Mouse (Mus musculus) midbrain, postnatal 0 days (tissue): Measurements from ENCODE around the gene Lrmda. TPM values are rescaled to one million over a fixed set of nuclear protein-coding genes. Genes with fewer than 3 reads are reported as not detected.

Source experiments
- ATAC-seq: fragments of 200-750 bp; cut with Nextera tagmentation; 2 replicates; pipeline ENCODE4 v1.8.0; 2017; ENCODE audit warnings: moderate number of reproducible peaks, mild to moderate bottlenecking, moderate TSS enrichment, moderate library complexity; ENCODE audit not compliant: low FRiP score
- DNase-seq: peaks from one replicate; pipeline ENCODE4 v3.0.0-alpha.2; 2015; ENCODE audit warnings: low spot score
- H3K27ac ChIP-seq: fragments of 300-500 bp; sonication (generic); 2 replicates; pipeline ENCODE4 v1.5.1; 2014; ENCODE audit warnings: low read depth, mild to moderate bottlenecking, low read length, mixed read lengths
- H3K27me3 ChIP-seq: fragments of 300-500 bp; sonication (generic); 2 replicates; pipeline ENCODE4 v1.6.1; 2014; ENCODE audit warnings: low read length, control low read depth, mixed read lengths; ENCODE audit not compliant: insufficient read depth
- H3K36me3 ChIP-seq: fragments of 300-500 bp; sonication (generic); 2 replicates; pipeline ENCODE4 v1.6.1; 2014; ENCODE audit warnings: low read length, control low read depth, mixed read lengths; ENCODE audit not compliant: insufficient read depth
- H3K4me1 ChIP-seq: fragments of 300-500 bp; sonication (generic); 2 replicates; pipeline ENCODE4 v1.6.1; 2014; ENCODE audit warnings: mild to moderate bottlenecking, control low read depth, antibody characterized with exemption, low read length, mixed read lengths; ENCODE audit not compliant: insufficient read depth
- H3K4me2 ChIP-seq: fragments of 300-500 bp; sonication (generic); 2 replicates; pipeline ENCODE4 v1.6.1; 2014; ENCODE audit warnings: low read depth, mild to moderate bottlenecking, low read length, mixed read lengths; ENCODE audit not compliant: poor library complexity, severe bottlenecking
- H3K4me3 ChIP-seq: fragments of 300-500 bp; sonication (generic); 2 replicates; pipeline ENCODE4 v1.5.1; 2014; ENCODE audit warnings: low read depth, mild to moderate bottlenecking, low read length, moderate library complexity
- H3K9ac ChIP-seq: fragments of 300-500 bp; sonication (generic); replicated peaks from 2 replicates; pipeline ENCODE4 v1.6.1; 2014; ENCODE audit warnings: mild to moderate bottlenecking, low read length, moderate library complexity, mixed read lengths; ENCODE audit not compliant: poor library complexity, severe bottlenecking
- H3K9me3 ChIP-seq: fragments of 300-500 bp; sonication (generic); 2 replicates; pipeline ENCODE4 v1.6.1; 2016; ENCODE audit warnings: low read length, control low read depth
- CTCF ChIP-seq: IDR thresholded peaks from 2 replicates; pipeline ENCODE4 v1.5.1; 2016; ENCODE audit warnings: antibody characterized with exemption, mild to moderate bottlenecking
- WGBS: fragments of 180-500 bp; shearing (Covaris S2); extraction: QIAGEN DNeasy Blood & Tissue Kit; methylation state at CpG from one replicate; pipeline ENCODE4 v1.1.7; 2014; 5-methylcytosine and 5-hydroxymethylcytosine counted together
- polyA plus RNA-seq: library from polyadenylated mRNA; unstranded; fragments of >200 nt; fragmentation: Nextera tagmentation; extraction: Ambion mirVana; gene quantifications from 2 replicates; pipeline ENCODE4 v1.2.1, GENCODE M21; 2015
- total RNA-seq: library from RNA; depleted of rRNA; stranded (reverse); fragments of >200 nt; gene quantifications from 2 replicates; pipeline ENCODE4 v1.2.3, GENCODE M21; 2014

Gene Lrmda
- total and polyA plus RNA-seq, 2 experiments from 2014 or later = 0.35 TPM; not detected in 1

GRCm38 (mm10) chr14:22036338-22036737 lies 16.8 kb downstream of the Lrmda start:
- H3K9ac ChIP-seq = no peak overlapping the region
- no peak for TF ChIP-seq CTCF
- no peaks in the 10 kb centered on the region for H3K36me3 ChIP-seq
- DNase-seq (no peak), ATAC-seq (no peak)
- H3K4me3 ChIP-seq = no peak overlapping the region
- H3K9me3 ChIP-seq = no peaks in the 10 kb centered on the region
- 37% methylated on average over 6 of the region's 6 CpGs for WGBS
- H3K4me2 ChIP-seq = no peak overlapping the region
- H3K27ac ChIP-seq = no peak overlapping the region
- H3K4me1 ChIP-seq = no peaks in the 10 kb centered on the region
- H3K27me3 ChIP-seq = peaks cover 4% of the 10 kb centered on the region; the same call in 1 of the 2 replicates

- Histone ChIP-seq H3K9ac (no peak overlapping the region), H3K9me3 (no peaks in the 10 kb centered on the region), H3K27me3 (peaks cover 7% of the 10 kb centered on the region; the same call in 1 of the 2 replicates), H3K36me3 (no peaks in the 10 kb centered on the region), H3K4me1 (no peaks in the 10 kb centered on the region), H3K4me2 (0 out of 2 replicates have a peak overlapping the region, but pooled peaks have one; percentile 7), H3K4me3 (no peak overlapping the region), H3K27ac (no peak overlapping the region)
- WGBS = 29% methylated on average over 12 of the region's 12 CpGs
- ATAC-seq = no peak
- DNase-seq = no peak
- no peak for TF ChIP-seq CTCF
Observed at GRCm38 (mm10) chr14:22036802-22037497, 17.4 kb downstream of the Lrmda start.

GRCm38 (mm10) chr14:22037498-22038131 lies 18.1 kb downstream of the Lrmda start:
- Histone ChIP-seq H3K9me3 (no peaks in the 10 kb centered on the region), H3K9ac (no peak overlapping the region), H3K4me1 (no peaks in the 10 kb centered on the region), H3K4me2 (0 out of 2 replicates have a peak overlapping the region, but pooled peaks have one; percentile 7), H3K36me3 (no peaks in the 10 kb centered on the region), H3K4me3 (no peak overlapping the region), H3K27ac (no peak overlapping the region), H3K27me3 (peaks cover 7% of the 10 kb centered on the region; the same call in 1 of the 2 replicates)
- TF ChIP-seq CTCF = no peak
- DNase-seq = no peak
- 29% methylated on average over 16 of the region's 16 CpGs for WGBS
- ATAC-seq = no peak

- H3K4me3 ChIP-seq = no peak overlapping the region
- WGBS = 96% methylated on average over 6 of the region's 6 CpGs
- TF ChIP-seq CTCF = no peak
Observed at GRCm38 (mm10) chr14:22042146-22042545, 22.6 kb downstream of the Lrmda start.

GRCm38 (mm10) chr14:22043420-22043819 lies 23.9 kb downstream of the Lrmda start:
- no peaks in the 10 kb centered on the region for H3K36me3 ChIP-seq
- no peak overlapping the region for H3K9ac ChIP-seq
- no peak for TF ChIP-seq CTCF
- H3K4me3 ChIP-seq = no peak overlapping the region
- H3K27me3 ChIP-seq = peaks cover 7% of the 10 kb centered on the region; the same call in 1 of the 2 replicates
- ATAC-seq = no peak
- H3K9me3 ChIP-seq = no peaks in the 10 kb centered on the region
- 79% methylated on average over 5 of the region's 5 CpGs for WGBS
- H3K27ac ChIP-seq = no peak overlapping the region
- H3K4me1 ChIP-seq = no peaks in the 10 kb centered on the region
- no peak overlapping the region for H3K4me2 ChIP-seq
- DNase-seq = no peak

More at GRCm38 (mm10) chr14:22042146-22042545, 22.6 kb downstream of the Lrmda start:
- H3K4me2 ChIP-seq = no peak overlapping the region
- H3K36me3 ChIP-seq = no peaks in the 10 kb centered on the region
- no peak overlapping the region for H3K9ac ChIP-seq
- peaks cover 7% of the 10 kb centered on the region; the same call in 1 of the 2 replicates for H3K27me3 ChIP-seq
- no peak for DNase-seq
- no peak for ATAC-seq
- no peaks in the 10 kb centered on the region for H3K9me3 ChIP-seq
- H3K4me1 ChIP-seq = no peaks in the 10 kb centered on the region
- H3K27ac ChIP-seq = no peak overlapping the region
